Mouse (Mus musculus): Measurements from ENCODE around the gene Id1. TPM values are rescaled to one million over a fixed set of nuclear protein-coding genes. Genes with fewer than 3 reads are reported as not detected.

Gene Id1
- 0.60 TPM for polyA plus RNA-seq (2017; shearing (Covaris generic))

DNA sequence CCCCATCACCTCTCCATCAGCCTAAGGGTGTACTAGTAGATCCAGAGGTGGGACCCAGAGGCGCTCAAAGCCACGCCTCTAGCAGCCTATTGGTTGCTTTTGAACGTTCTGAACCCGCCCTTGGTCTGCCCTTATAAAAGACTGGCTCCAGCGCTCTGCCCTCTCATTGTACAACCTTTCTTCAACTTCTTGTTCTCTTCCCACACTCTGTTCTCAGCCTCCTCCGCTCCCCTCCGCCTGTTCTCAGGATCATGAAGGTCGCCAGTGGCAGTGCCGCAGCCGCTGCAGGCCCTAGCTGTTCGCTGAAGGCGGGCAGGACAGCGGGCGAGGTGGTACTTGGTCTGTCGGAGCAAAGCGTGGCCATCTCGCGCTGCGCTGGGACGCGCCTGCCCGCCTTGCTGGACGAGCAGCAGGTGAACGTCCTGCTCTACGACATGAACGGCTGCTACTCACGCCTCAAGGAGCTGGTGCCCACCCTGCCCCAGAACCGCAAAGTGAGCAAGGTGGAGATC, at the start of gene Id1:
TSS of gene Id1 (plus strand) at position 162 of the 512 bp plus-strand sequence.

DNA sequence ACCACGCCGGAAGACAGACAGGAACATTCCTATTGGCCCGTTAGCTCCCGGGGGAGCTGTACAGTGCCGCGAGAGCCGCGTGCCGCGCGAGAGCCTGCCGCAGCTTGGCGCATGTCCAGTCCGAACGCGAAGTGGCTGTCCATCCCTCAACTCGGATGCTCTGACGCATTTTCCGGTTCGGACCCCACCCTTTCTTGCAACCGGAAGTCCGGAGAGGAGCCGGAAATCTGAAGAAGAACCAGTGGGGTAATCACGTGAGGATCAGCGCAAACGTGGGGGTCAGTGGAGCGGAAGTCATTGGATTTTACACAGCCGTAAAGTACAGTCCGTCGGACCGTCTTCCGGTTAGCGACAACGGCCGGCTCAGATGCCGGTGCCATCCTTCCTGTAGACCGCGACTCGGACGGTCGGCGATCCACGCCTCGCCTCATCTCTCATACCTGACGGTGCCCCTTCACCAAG, 49.2 kb upstream of the Id1 start, which contains the start of gene Mcts2:
TSS of gene Mcts2 (plus strand) at position 230 of the 462 bp plus-strand sequence.

DNA sequence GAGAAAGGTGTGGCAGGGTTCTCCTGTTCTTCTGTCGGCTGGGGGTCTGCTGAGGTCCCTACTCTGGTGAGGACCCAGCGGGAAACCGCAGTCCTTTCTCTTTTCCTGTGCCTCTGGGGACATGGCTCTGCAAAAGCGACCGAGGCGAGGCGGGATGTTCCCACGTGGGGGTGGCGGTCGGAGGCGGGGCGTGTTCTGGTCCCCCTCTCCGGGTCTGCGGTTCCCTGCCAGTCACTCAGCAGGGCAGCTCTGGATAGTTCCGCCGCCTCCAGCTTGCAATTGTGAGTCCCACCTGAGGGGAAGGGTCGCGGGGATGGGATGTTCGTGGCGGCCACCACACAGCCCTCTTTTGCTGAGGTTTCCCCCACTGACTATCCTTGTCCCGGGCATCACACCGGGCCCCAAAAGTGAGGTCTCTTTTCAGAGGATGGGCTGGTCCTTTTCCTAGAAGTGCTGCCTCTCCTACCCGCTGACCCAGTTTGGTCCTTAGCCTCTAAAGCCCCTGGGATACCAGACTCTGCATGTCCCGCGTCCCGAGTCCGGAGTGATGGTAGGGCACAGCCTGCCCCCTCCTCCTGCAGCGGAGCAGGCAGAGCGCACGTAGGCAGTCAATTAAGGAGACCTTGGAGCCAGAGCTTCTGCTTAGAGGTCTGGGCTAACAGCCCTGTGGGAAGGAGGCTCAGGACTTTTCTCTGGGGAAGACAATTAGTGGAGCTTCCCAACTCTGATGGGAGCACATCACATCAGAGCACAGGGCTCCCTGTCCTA, 18.1 kb downstream of the Id1 start, which contains the start of gene Cox4i2:
TSS of gene Cox4i2 (plus strand) at position 230 of the 768 bp plus-strand sequence.

Other genes starting within 250 kb of the Id1 start
- gene Defb22, start 246.1 kb upstream of the Id1 start, polyA plus RNA-seq (2017; shearing (Covaris generic)): not detected
- gene Defb26, start 224.6 kb upstream of the Id1 start, polyA plus RNA-seq (2017; shearing (Covaris generic)): not detected
- gene Defb28, start 218.0 kb upstream of the Id1 start, polyA plus RNA-seq (2017; shearing (Covaris generic)): not detected
- not detected for gene Defb29, start 196.2 kb upstream of the Id1 start, polyA plus RNA-seq (2017; shearing (Covaris generic))
- gene Gm17416, start 166.9 kb upstream of the Id1 start, polyA plus RNA-seq (2017; shearing (Covaris generic)): not detected
- gene Defb21, start 163.5 kb upstream of the Id1 start, polyA plus RNA-seq (2017; shearing (Covaris generic)): not detected
- not detected for gene Defb19, start 155.9 kb upstream of the Id1 start, polyA plus RNA-seq (2017; shearing (Covaris generic))
- not detected for gene Defb45, start 136.9 kb upstream of the Id1 start, polyA plus RNA-seq (2017; shearing (Covaris generic))
- not detected for gene Defb36, start 131.9 kb upstream of the Id1 start, polyA plus RNA-seq (2017; shearing (Covaris generic))
- gene Defb25, start 113.2 kb upstream of the Id1 start, polyA plus RNA-seq (2017; shearing (Covaris generic)): not detected
- not detected for gene Rem1, start 109.3 kb upstream of the Id1 start, polyA plus RNA-seq (2017; shearing (Covaris generic))
- 58.9 TPM for gene H13, start 66.8 kb upstream of the Id1 start, polyA plus RNA-seq (2017; shearing (Covaris generic))
- 3.2 TPM for gene Mcts2, start 49.2 kb upstream of the Id1 start, polyA plus RNA-seq (2017; shearing (Covaris generic))
- not detected for gene Cox4i2, start 17.9 kb downstream of the Id1 start, polyA plus RNA-seq (2017; shearing (Covaris generic))
- gene Bcl2l1, start 95.5 kb downstream of the Id1 start, polyA plus RNA-seq (2017; shearing (Covaris generic)): 81.8 TPM
- gene Tpx2, start 111.7 kb downstream of the Id1 start, polyA plus RNA-seq (2017; shearing (Covaris generic)): 7.6 TPM
- not detected for gene Mylk2, start 175.1 kb downstream of the Id1 start, polyA plus RNA-seq (2017; shearing (Covaris generic))
- gene Foxs1, start 197.0 kb downstream of the Id1 start, polyA plus RNA-seq (2017; shearing (Covaris generic)): not detected
- gene Dusp15, start 215.4 kb downstream of the Id1 start, polyA plus RNA-seq (2017; shearing (Covaris generic)): not detected
- 0.88 TPM for gene Ttll9, start 226.2 kb downstream of the Id1 start, polyA plus RNA-seq (2017; shearing (Covaris generic))

Data from activated CD4-positive, CD25-positive, alpha-beta regulatory T cell, adult 9 weeks (primary cell).